Mouse (Mus musculus) lung, postnatal 0 days (tissue): ENCODE data around the gene Ascl4.

Experiments
- CTCF ChIP-seq: IDR thresholded peaks from 2 replicates; pipeline ENCODE4 v1.5.1; 2016; ENCODE audit warnings: antibody characterized with exemption, mild to moderate bottlenecking
- EP300 ChIP-seq: IDR thresholded peaks from 2 replicates; pipeline ENCODE4 v1.6.1; 2016; ENCODE audit warnings: antibody characterized with exemption, mild to moderate bottlenecking, control low read depth

GRCm38 (mm10) chr10:85879886-85880486, 47.5 kb upstream of the Ascl4 start:
- TF ChIP-seq CTCF (no peak), EP300 (no peak)
